Mouse (Mus musculus) liver, embryonic 14.5 days (tissue): ENCODE data around the gene Ap1s2. TPM values are rescaled to one million over a fixed set of nuclear protein-coding genes. Genes with fewer than 3 reads are reported as not detected.

Experiments used
- ATAC-seq: fragments of 200-750 bp; cut with Nextera tagmentation; 2 replicates; pipeline ENCODE4 v1.8.0; 2017; ENCODE audit warnings: moderate number of reproducible peaks, mild to moderate bottlenecking, moderate library complexity; ENCODE audit not compliant: insufficient read depth
- DNase-seq, 3 experiments: peaks; one replicate each; pipeline ENCODE4 v3.0.0-alpha.2; 2012 to 2013; ENCODE audit warnings: low read depth in 3 of 3, low spot score in 3 of 3
- H3K27ac ChIP-seq: fragments of 300-500 bp; sonication (generic); 2 replicates; pipeline ENCODE4 v1.5.1; 2014; ENCODE audit warnings: moderate library complexity, mild to moderate bottlenecking, control low read depth, inconsistent platforms
- H3K27me3 ChIP-seq: fragments of 300-500 bp; sonication (generic); 2 replicates; pipeline ENCODE4 v1.6.1; 2014; ENCODE audit warnings: mild to moderate bottlenecking, low read length, moderate library complexity; ENCODE audit not compliant: control insufficient read depth, insufficient read depth
- H3K36me3 ChIP-seq: fragments of 300-500 bp; sonication (generic); replicated peaks from 2 replicates; pipeline ENCODE4 v1.6.1; 2014; ENCODE audit warnings: low read depth; ENCODE audit not compliant: control insufficient read depth, insufficient read depth
- H3K4me1 ChIP-seq, 2 experiments: fragments of 200-500 bp in 1 of 2; fragments of 300-500 bp in 1 of 2; sonication (generic) in 1 of 2; replicated peaks; 2 replicates each; pipeline ENCODE4 v1.6.1; 2012 to 2014; ENCODE audit warnings: antibody characterized with exemption in 1 of 2, inconsistent platforms in 1 of 2, low read length in 1 of 2; ENCODE audit not compliant: control insufficient read depth in 2 of 2, insufficient read depth in 2 of 2
- H3K4me2 ChIP-seq: fragments of 300-500 bp; sonication (generic); 2 replicates; pipeline ENCODE4 v1.6.1; 2014; ENCODE audit warnings: low read depth, mild to moderate bottlenecking, control low read depth, moderate library complexity
- H3K4me3 ChIP-seq, 2 experiments: fragments of 200-500 bp in 1 of 2; fragments of 300-500 bp in 1 of 2; sonication (generic) in 1 of 2; 2 replicates each; pipeline ENCODE4 v1.5.1; 2012 to 2014; ENCODE audit warnings: low read depth in 2 of 2, low read length in 2 of 2, mild to moderate bottlenecking in 2 of 2, control low read depth in 1 of 2, inconsistent platforms in 1 of 2, moderate library complexity in 1 of 2; ENCODE audit not compliant: insufficient read depth in 1 of 2
- H3K9ac ChIP-seq: fragments of 300-500 bp; sonication (generic); replicated peaks from 2 replicates; pipeline ENCODE4 v1.6.1; 2014; ENCODE audit warnings: mild to moderate bottlenecking, control low read depth, moderate library complexity
- H3K9me3 ChIP-seq: fragments of 300-500 bp; sonication (generic); 2 replicates; pipeline ENCODE4 v1.6.1; 2016; ENCODE audit warnings: low read length, mixed read lengths; ENCODE audit not compliant: control insufficient read depth
- CTCF ChIP-seq: IDR thresholded peaks from 2 replicates; pipeline ENCODE4 v1.5.1; 2016; ENCODE audit warnings: antibody characterized with exemption, low read depth, control low read depth
- EP300 ChIP-seq: IDR thresholded peaks from 2 replicates; pipeline ENCODE4 v1.6.1; 2016; ENCODE audit warnings: antibody characterized with exemption, low read depth
- WGBS: fragments of 180-500 bp; shearing (Covaris S2); extraction: QIAGEN DNeasy Blood & Tissue Kit; methylation state at CpG from one replicate; pipeline ENCODE4 v1.1.7; 2014; ENCODE audit not compliant: insufficient replicate concordance; 5-methylcytosine and 5-hydroxymethylcytosine counted together
- polyA plus RNA-seq, 2 experiments: library from polyadenylated mRNA; depleted of rRNA in 1 of 2; stranded (reverse) in 1 of 2; unstranded in 1 of 2; fragments of >200 nt; fragmentation: Nextera tagmentation in 1 of 2; extraction: Ambion mirVana in 1 of 2; gene quantifications; 2 replicates each; pipeline versions ENCODE4 v1.2.1 to v1.2.3; 2012 to 2014

Gene Ap1s2
- polyA plus RNA-seq, 2 experiments, result 2.0 to 5.4 TPM

DNA sequence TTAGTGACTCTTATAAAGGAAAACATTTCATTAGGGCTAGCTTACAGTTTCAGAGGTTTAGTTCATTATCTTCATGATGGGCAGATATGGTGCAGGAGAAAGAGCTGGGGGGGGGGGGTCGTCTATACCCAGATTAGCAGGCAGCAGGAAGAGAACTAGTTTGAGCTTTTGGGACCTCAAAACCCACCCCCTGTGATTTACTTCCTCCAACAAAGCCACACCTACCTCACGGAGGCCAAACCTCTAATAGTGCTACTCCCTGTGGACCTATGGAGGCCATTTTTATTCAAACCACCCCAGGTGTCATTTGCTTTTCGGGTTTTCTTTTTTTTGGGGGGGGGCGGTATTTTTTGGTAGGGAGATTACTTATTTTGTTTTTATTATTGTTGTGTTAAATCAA is 32.2 kb upstream of the Ap1s2 start:
- no peaks in the 10 kb centered on the region for H3K27me3 ChIP-seq
- no peak for ATAC-seq

DNA sequence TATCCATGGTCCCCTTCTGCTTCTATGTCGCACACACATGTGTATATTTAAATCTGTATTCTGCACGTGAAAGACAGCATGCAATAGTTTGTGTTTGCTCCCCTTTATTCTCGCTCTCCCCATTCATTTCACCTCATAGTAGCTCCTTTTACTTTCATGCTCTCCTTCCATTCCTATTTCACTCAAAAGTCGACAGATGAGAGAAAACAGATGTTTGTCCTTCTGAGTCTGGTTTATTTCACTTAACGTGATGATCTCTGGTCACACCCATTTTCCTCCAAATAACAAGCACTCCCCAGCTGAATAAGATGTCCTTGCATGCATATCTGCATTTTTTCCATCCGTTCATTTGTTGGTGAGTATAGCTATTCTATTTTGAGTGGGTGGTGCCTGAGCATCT is 29.8 kb upstream of the Ap1s2 start:
- TF ChIP-seq CTCF (no peak), EP300 (no peak)
- H3K27ac ChIP-seq, result no peak overlapping the region
- no peaks in the 10 kb centered on the region for H3K36me3 ChIP-seq
- H3K9me3 ChIP-seq, result no peaks in the 10 kb centered on the region
- ATAC-seq (no peak), DNase-seq (no peak)
- 53% methylated on average over 6 of the region's 6 CpGs for WGBS
- no peak overlapping the region for H3K4me3 ChIP-seq
- no peak overlapping the region for H3K9ac ChIP-seq
- H3K4me1 ChIP-seq, result no peaks in the 10 kb centered on the region
- H3K4me2 ChIP-seq, result no peak overlapping the region
- H3K27me3 ChIP-seq, result no peaks in the 10 kb centered on the region

More for the DNA sequence above, 32.2 kb upstream of the Ap1s2 start:
- Histone ChIP-seq H3K27ac (no peak overlapping the region), H3K4me3 (no peak overlapping the region), H3K9me3 (no peaks in the 10 kb centered on the region), H3K36me3 (no peaks in the 10 kb centered on the region), H3K9ac (no peak overlapping the region), H3K4me2 (no peak overlapping the region), H3K4me1 (no peaks in the 10 kb centered on the region)
- DNase-seq, result no peak
- WGBS, result 25% methylated on average over 4 of the region's 4 CpGs
- no peak for TF ChIP-seq CTCF
- TF ChIP-seq EP300, result no peak

- Histone ChIP-seq H3K4me1 (no peaks in the 10 kb centered on the region), H3K9ac (no peak overlapping the region), H3K9me3 (no peaks in the 10 kb centered on the region), H3K36me3 (no peaks in the 10 kb centered on the region), H3K27me3 (no peaks in the 10 kb centered on the region), H3K4me3 (no peak overlapping the region), H3K27ac (no peak overlapping the region), H3K4me2 (no peak overlapping the region)
- WGBS, result 37% methylated on average over 5 of the region's 5 CpGs
- no peak for TF ChIP-seq EP300
- no peak for TF ChIP-seq CTCF
- no peak for ATAC-seq
- DNase-seq, result no peak
These were observed 29.4 kb upstream of the Ap1s2 start for GRCm38 (mm10) chrX:163879461-163879860.

DNA sequence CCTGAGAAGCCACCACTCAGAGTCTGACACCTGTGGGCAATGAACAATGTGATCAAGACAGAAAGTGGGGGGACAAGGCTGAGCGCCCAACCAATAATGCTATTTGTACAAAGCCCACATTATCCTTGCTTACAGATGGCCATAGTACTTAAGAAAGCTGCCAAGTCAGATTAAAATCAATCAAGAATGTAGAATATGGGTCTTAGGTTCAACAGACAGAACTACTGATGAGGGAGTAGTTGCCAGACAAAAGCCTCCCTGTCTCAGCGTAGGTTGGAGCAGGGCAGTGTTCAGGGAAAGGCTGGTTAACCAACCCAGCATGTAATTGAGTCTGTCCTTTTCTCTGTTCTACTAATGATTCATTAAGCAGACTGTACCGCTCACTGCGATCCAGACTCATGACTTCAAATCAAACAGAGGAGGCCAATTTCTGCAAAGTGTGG is 23.3 kb upstream of the Ap1s2 start:
- Histone ChIP-seq H3K4me3 (no peak overlapping the region), H3K27ac (no peak overlapping the region), H3K36me3 (no peaks in the 10 kb centered on the region), H3K27me3 (no peaks in the 10 kb centered on the region), H3K4me2 (no peak overlapping the region), H3K4me1 (no peaks in the 10 kb centered on the region), H3K9ac (no peak overlapping the region), H3K9me3 (no peaks in the 10 kb centered on the region)
- no peak for ATAC-seq
- 74% methylated on average over 4 of the region's 4 CpGs for WGBS
- TF ChIP-seq EP300 (no peak), CTCF (no peak)
- no peak for DNase-seq

- WGBS, result 27% methylated on average over 1 of the region's 1 CpGs
- DNase-seq, result no peak
- H3K9ac ChIP-seq, result no peak overlapping the region
- TF ChIP-seq EP300 (no peak), CTCF (no peak)
- H3K4me1 ChIP-seq, result no peaks in the 10 kb centered on the region
- no peak overlapping the region for H3K4me2 ChIP-seq
- no peaks in the 10 kb centered on the region for H3K9me3 ChIP-seq
- no peaks in the 10 kb centered on the region for H3K36me3 ChIP-seq
- no peaks in the 10 kb centered on the region for H3K27me3 ChIP-seq
- no peak overlapping the region for H3K27ac ChIP-seq
- no peak for ATAC-seq
- no peak overlapping the region for H3K4me3 ChIP-seq
These were observed 11.5 kb upstream of the Ap1s2 start for GRCm38 (mm10) chrX:163897354-163897753.
